Mouse (Mus musculus) erythroblast, embryonic 14.5 days (primary cell): ENCODE results near the gene Serinc3. TPM values are rescaled to one million over a fixed set of nuclear protein-coding genes. Genes with fewer than 3 reads are reported as not detected.

Experiments
- H3K27me3 ChIP-seq: 2 replicates; pipeline ENCODE4 v1.6.1; 2012; ENCODE audit warnings: inconsistent platforms; ENCODE audit not compliant: control insufficient read depth
- H3K36me3 ChIP-seq: 2 replicates; pipeline ENCODE4 v1.6.1; 2012; ENCODE audit warnings: mild to moderate bottlenecking, inconsistent platforms; ENCODE audit not compliant: control insufficient read depth
- H3K4me1 ChIP-seq: 2 replicates; pipeline ENCODE4 v1.6.1; 2012; ENCODE audit warnings: inconsistent platforms; ENCODE audit not compliant: control insufficient read depth
- H3K4me3 ChIP-seq: replicated peaks from 2 replicates; pipeline ENCODE3; 2012; ENCODE audit warnings: moderate library complexity, mild to moderate bottlenecking, inconsistent platforms
- H3K9me3 ChIP-seq: 2 replicates; pipeline ENCODE4 v1.6.1; 2012; ENCODE audit warnings: low read length, inconsistent platforms, mixed read lengths; ENCODE audit not compliant: control insufficient read depth
- GATA1 ChIP-seq: IDR thresholded peaks from 2 replicates; pipeline ENCODE4 v1.6.1; 2012; ENCODE audit warnings: low read length, inconsistent platforms, mixed read lengths
- TAL1 ChIP-seq: IDR thresholded peaks from 3 replicates; pipeline ENCODE4 v1.6.1; 2012; ENCODE audit warnings: low read length, inconsistent platforms, mixed read lengths
- polyA plus RNA-seq: library from polyadenylated mRNA; stranded (reverse); fragments of >175 nt; gene quantifications from 2 replicates; pipeline ENCODE4 v1.2.3, GENCODE M21; 2012

Gene Serinc3
- polyA plus RNA-seq, 1 experiment = 20.3 TPM

GRCm38 (mm10) chr2:163606161-163606560, 38.8 kb downstream of the Serinc3 start:
- no peaks in the 10 kb centered on the region for H3K9me3 ChIP-seq
- no peaks in the 10 kb centered on the region for H3K27me3 ChIP-seq
- H3K36me3 ChIP-seq = peaks cover 47% of the 10 kb centered on the region
- H3K4me3 ChIP-seq = no peak overlapping the region
- TF ChIP-seq TAL1 (no peak), GATA1 (no peak)
- peaks cover 69% of the 10 kb centered on the region for H3K4me1 ChIP-seq

- peaks cover 57% of the 10 kb centered on the region for H3K4me1 ChIP-seq
- H3K4me3 ChIP-seq = peak within 1 kb of the TSS; percentile 92
- H3K9me3 ChIP-seq = no peaks in the 10 kb centered on the region
- no peaks in the 10 kb centered on the region for H3K27me3 ChIP-seq
- no peak for TF ChIP-seq TAL1
- no peak for TF ChIP-seq GATA1
- H3K36me3 ChIP-seq = peaks cover 13% of the 10 kb centered on the region
Measured at GRCm38 (mm10) chr2:163602101-163602971, 42.6 kb downstream of the Serinc3 start, which contains the start of gene Ttpal. Ttpal (plus strand) TSS chr2:163602314.

DNA sequence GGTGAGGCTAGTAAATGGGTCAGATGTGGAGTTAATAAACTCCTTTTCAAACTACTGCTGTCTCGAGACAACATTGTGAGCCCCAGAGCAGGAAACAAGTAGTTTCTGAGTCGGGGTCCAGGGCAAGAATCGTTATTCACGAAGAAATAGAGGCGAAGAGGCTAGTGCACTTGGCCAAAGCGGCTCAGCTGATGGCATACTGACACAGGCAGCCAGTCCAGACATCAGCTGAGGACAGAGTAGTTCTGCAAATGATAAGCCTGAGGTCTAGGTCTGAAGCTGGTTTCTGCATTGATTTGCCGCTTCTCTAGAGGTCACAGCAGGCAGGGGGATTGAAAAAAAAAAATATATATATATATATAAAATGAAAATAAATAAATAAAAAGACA, 43.2 kb downstream of the Serinc3 start:
- TF ChIP-seq GATA1 (no peak), TAL1 (no peak)
- Histone ChIP-seq H3K4me3 (peak overlapping the region; percentile 92), H3K36me3 (peaks cover 7% of the 10 kb centered on the region), H3K4me1 (peaks cover 54% of the 10 kb centered on the region), H3K27me3 (no peaks in the 10 kb centered on the region), H3K9me3 (no peaks in the 10 kb centered on the region)

GRCm38 (mm10) chr2:163601066-163601465, 43.9 kb downstream of the Serinc3 start:
- H3K36me3 ChIP-seq = peaks cover 5% of the 10 kb centered on the region
- no peak overlapping the region for H3K4me3 ChIP-seq
- H3K9me3 ChIP-seq = no peaks in the 10 kb centered on the region
- no peak for TF ChIP-seq GATA1
- no peak for TF ChIP-seq TAL1
- H3K27me3 ChIP-seq = no peaks in the 10 kb centered on the region
- H3K4me1 ChIP-seq = peaks cover 48% of the 10 kb centered on the region

GRCm38 (mm10) chr2:163599226-163599625, 45.7 kb downstream of the Serinc3 start:
- TF ChIP-seq TAL1 (no peak), GATA1 (no peak)
- peaks cover 32% of the 10 kb centered on the region for H3K4me1 ChIP-seq
- no peaks in the 10 kb centered on the region for H3K27me3 ChIP-seq
- no peaks in the 10 kb centered on the region for H3K9me3 ChIP-seq
- H3K4me3 ChIP-seq = no peak overlapping the region
- no peaks in the 10 kb centered on the region for H3K36me3 ChIP-seq

DNA sequence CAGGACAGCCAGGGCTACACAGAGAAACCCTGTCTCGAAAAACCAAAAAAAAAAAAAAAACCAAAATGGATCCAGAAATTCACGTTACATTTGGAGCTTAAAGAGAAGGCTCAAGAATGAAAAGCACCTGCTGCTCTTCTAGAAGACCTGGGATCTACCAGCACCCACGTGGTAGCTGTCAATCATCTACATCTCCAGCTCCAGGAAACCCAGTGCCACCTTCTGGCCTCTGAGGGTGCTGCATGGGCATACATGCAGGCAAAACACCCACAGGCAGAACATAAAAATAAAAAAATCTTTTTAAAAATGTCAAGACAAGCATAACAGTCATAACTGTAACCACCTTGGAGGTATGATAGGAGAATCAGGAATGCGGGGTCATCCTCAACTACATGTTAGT, 47.3 kb downstream of the Serinc3 start:
- TF ChIP-seq GATA1 (no peak), TAL1 (no peak)
- Histone ChIP-seq H3K36me3 (no peaks in the 10 kb centered on the region), H3K4me3 (no peak overlapping the region), H3K4me1 (peaks cover 19% of the 10 kb centered on the region), H3K27me3 (no peaks in the 10 kb centered on the region), H3K9me3 (no peaks in the 10 kb centered on the region)

DNA sequence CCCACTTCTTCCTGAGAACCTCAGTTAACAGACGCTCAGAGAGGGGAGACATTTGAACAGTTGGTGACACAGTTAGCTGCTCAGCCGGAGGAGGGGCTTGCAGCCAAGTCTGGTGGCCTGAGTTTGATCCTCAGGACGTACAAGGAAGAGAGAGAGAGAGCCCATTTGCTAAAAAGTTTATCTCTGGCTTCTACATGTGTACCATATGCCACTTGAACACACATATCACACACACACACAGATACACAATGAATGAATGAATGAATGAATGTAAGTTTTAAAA, 48.1 kb downstream of the Serinc3 start:
- H3K27me3 ChIP-seq = no peaks in the 10 kb centered on the region
- TF ChIP-seq TAL1 (no peak), GATA1 (no peak)
- no peaks in the 10 kb centered on the region for H3K36me3 ChIP-seq
- no peaks in the 10 kb centered on the region for H3K9me3 ChIP-seq
- peaks cover 11% of the 10 kb centered on the region for H3K4me1 ChIP-seq
- H3K4me3 ChIP-seq = no peak overlapping the region

- Histone ChIP-seq H3K27me3 (no peaks in the 10 kb centered on the region), H3K9me3 (no peaks in the 10 kb centered on the region), H3K4me1 (peaks cover 6% of the 10 kb centered on the region), H3K4me3 (no peak overlapping the region), H3K36me3 (no peaks in the 10 kb centered on the region)
- TF ChIP-seq TAL1 (no peak), GATA1 (no peak)
Measured at GRCm38 (mm10) chr2:163596057-163596872, 48.7 kb downstream of the Serinc3 start.

GRCm38 (mm10) chr2:163595119-163595518, 49.8 kb downstream of the Serinc3 start:
- H3K4me1 ChIP-seq = peaks cover 9% of the 10 kb centered on the region
- no peaks in the 10 kb centered on the region for H3K36me3 ChIP-seq
- no peaks in the 10 kb centered on the region for H3K9me3 ChIP-seq
- no peaks in the 10 kb centered on the region for H3K27me3 ChIP-seq
- TF ChIP-seq TAL1 (no peak), GATA1 (no peak)
- no peak overlapping the region for H3K4me3 ChIP-seq
